Mouse (Mus musculus) C2C12 (cell line): ENCODE data around the gene Ccdc107.

ENCODE experiments used
- CTCF ChIP-seq: IDR thresholded peaks from one replicate; pipeline ENCODE4 v1.5.1; 2011; ENCODE audit not compliant: control insufficient read depth, insufficient read depth, insufficient read length
- FOSL1 ChIP-seq: IDR thresholded peaks from one replicate; pipeline ENCODE4 v1.8.0; 2011; ENCODE audit warnings: mild to moderate bottlenecking, low read length; ENCODE audit not compliant: poor library complexity, insufficient read depth, severe bottlenecking
- MAX ChIP-seq: IDR thresholded peaks from one replicate; pipeline ENCODE4 v1.6.1; 2011; ENCODE audit warnings: mild to moderate bottlenecking, control low read depth
- USF1 ChIP-seq: IDR thresholded peaks from one replicate; pipeline ENCODE4 v1.6.1; 2011; ENCODE audit warnings: low read depth, mild to moderate bottlenecking, control low read depth, moderate library complexity

- TF ChIP-seq FOSL1 = no peak
- TF ChIP-seq CTCF = no peak
- TF ChIP-seq USF1 = no peak
- TF ChIP-seq MAX = no peak
Measured at GRCm38 (mm10) chr4:43457124-43457523, 35.6 kb upstream of the Ccdc107 start.
